28 mouse cellular contexts compared by ENCODE assay signal in the genomic region with DNA sequence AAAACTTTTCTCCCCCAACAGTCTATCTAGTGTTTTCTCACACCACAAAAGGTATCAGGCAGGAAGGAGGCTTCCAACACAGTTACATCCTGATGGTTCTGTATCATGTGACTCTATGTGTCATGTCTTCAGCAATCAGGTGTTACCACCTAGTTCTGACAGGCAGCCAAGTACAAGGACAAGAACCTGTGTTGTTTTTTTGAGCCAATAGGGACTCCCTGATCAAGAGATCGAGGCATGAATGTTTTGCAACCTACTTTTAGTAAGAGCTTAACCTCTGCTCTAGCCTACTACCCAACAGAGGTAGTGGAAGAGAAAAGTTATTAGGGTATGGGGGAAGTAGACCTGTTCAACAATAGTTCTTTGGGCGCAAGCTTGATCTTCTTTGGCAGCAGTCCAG. TPM values are rescaled to one million over a fixed set of nuclear protein-coding genes. Genes with fewer than 3 reads are reported as not detected.
DNase-seq lines count a peak whose midpoint lies in the region; ATAC-seq and TF ChIP-seq lines count a peak whose summit lies in the region.
"Had no signal": no experiment of that assay in that cellular context is flagged by ENCODE, and none has a peak within 500 bp of the region (broad histone marks: within the 10 kb centered on the region; RNA-seq: fewer than 3 reads in every experiment).

No protein-coding gene starts in this region.

- intact Hi-C loops in heart, postnatal 10 days (cut with DNase I) = no loop called here

- TF ChIP-seq CTCF in MEL (IDR thresholded peaks at IDR 0.05 in 2 of 3, conservative IDR thresholded peaks at IDR 0.05 in 1 of 3; ENCODE audit: control insufficient read depth in 1 of 3, insufficient read depth in 1 of 3, low read depth in 2 of 3, low read length in 3 of 3, poor library complexity in 1 of 3, severe bottlenecking in 1 of 3) = no peak
- TF ChIP-seq CTCF in layer of hippocampus, adult 2 months (conservative IDR thresholded peaks at IDR 0.05) = no peak
- TF ChIP-seq CTCF in lung, adult 2 months (IDR thresholded peaks at IDR 0.05; ENCODE audit: insufficient read depth, low read length) = no peak

- no peaks in the 10 kb centered on the region for H3K27me3 ChIP-seq in MEL (ENCODE audit: control insufficient read depth in 1 of 2, insufficient read depth in 2 of 2, low read length in 2 of 2)
- H3K27me3 ChIP-seq: CH12.LX, Patski had no signal

- no peak for TF ChIP-seq POLR2A in MEL (IDR thresholded peaks at IDR 0.05; ENCODE audit: control insufficient read depth in 1 of 2, insufficient read depth in 1 of 2, low read depth in 1 of 2, low read length in 2 of 2, poor library complexity in 1 of 2)
- no peak for TF ChIP-seq POLR2A in lung, adult 2 months (IDR thresholded peaks at IDR 0.05; ENCODE audit: borderline replicate concordance, extremely low read depth, low read depth, low read length)

- no peak overlapping the region for H3K27ac ChIP-seq in MEL (ENCODE audit: control insufficient read depth, low read depth, low read length)
- H3K27ac ChIP-seq in layer of hippocampus, adult 2 months = no peak overlapping the region

- ATAC-seq in granulocyte monocyte progenitor cell, adult 5-6 weeks (replicated peaks; ENCODE audit: poor library complexity, severe bottlenecking) = no peak
- ATAC-seq: activated CD4-positive, CD25-positive, alpha-beta regulatory T cell, adult 4 months; CD4-positive, CD25-positive, alpha-beta regulatory T cell, adult 4 months; Patski had no signal

- no peak overlapping the region for H3K4me3 ChIP-seq in MEL (ENCODE audit: control insufficient read depth in 1 of 2, insufficient read depth in 1 of 2, low read depth in 2 of 2, low read length in 2 of 2)
- no peak overlapping the region for H3K4me3 ChIP-seq in layer of hippocampus, adult 2 months
- H3K4me3 ChIP-seq in lung, adult 2 months (replicated peaks; ENCODE audit: extremely low read depth, low read depth, low read length) = no peak overlapping the region

- no peaks in the 10 kb centered on the region for H3K36me3 ChIP-seq in MEL (ENCODE audit: control insufficient read depth in 1 of 2, insufficient read depth in 2 of 2, low read length in 2 of 2)
- H3K36me3 ChIP-seq: G1E had no signal

- peak; percentile 12 for DNase-seq in heart, adult 11 months
- no peak for DNase-seq in heart, postnatal 10 days
- DNase-seq in MEL (ENCODE audit: low read depth, low spot score) = peak; percentile 4
- DNase-seq in fat pad, adult 2 months (ENCODE audit: extremely low read depth, low read depth, low spot score) = peak; percentile 93
- peak; percentile 87 for DNase-seq in gonadal fat pad, adult 2 months (ENCODE audit: low read depth)
- no peak for DNase-seq in layer of hippocampus, adult 2 months (ENCODE audit: low spot score in 2 of 2)
- no peak for DNase-seq in lung, adult 2 months
- DNase-seq: adrenal gland, adult 2 months; adrenal gland, adult 8-10 months; adrenal gland, postnatal 10 days; adrenal gland, postnatal 14 days; adrenal gland, postnatal 25 days; adrenal gland, postnatal 36 days; B cell, adult 2 months; cerebellum, adult 11 months; cerebellum, adult 11-12 months; cerebellum, adult 18-20 months had no signal

- 0 out of 4 replicates have a peak, but pooled peaks cover 0 to 3% of the 10 kb centered on the region in 2 experiments for H3K4me1 ChIP-seq in MEL (ENCODE audit: control insufficient read depth in 1 of 2, insufficient read depth in 2 of 2, low read length in 2 of 2)
- no peaks in the 10 kb centered on the region for H3K4me1 ChIP-seq in lung, adult 2 months (ENCODE audit: control insufficient read depth, insufficient read depth, low read length)

- H3K9me3 ChIP-seq in MEL (replicated peaks; ENCODE audit: insufficient read depth, low read length) = no peaks in the 10 kb centered on the region
- H3K9me3 ChIP-seq: G1E had no signal

- H3K9ac ChIP-seq in MEL (ENCODE audit: control insufficient read depth, low read depth, low read length, poor library complexity, severe bottlenecking) = no peak overlapping the region

- TF ChIP-seq RAD21 in MEL (IDR thresholded peaks at IDR 0.05; ENCODE audit: low read depth, low read length) = no peak

- H3K79me2 ChIP-seq in MEL (ENCODE audit: control insufficient read depth, insufficient read depth, low read length, poor library complexity) = no peaks in the 10 kb centered on the region

- no peak for TF ChIP-seq EP300 in MEL (IDR thresholded peaks at IDR 0.05; ENCODE audit: low read depth in 1 of 2, low read length in 2 of 2)

- 58% methylated on average over 2 of the region's 2 CpGs for WGBS in lung, adult 2 months

TF ChIP-seq in MEL, 35 proteins besides CTCF, POLR2A, EP300 and RAD21:
- no peak for TF ChIP-seq CHD2 (IDR thresholded peaks at IDR 0.05; ENCODE audit: low read length)
- TF ChIP-seq POLR2AphosphoS5 (IDR thresholded peaks at IDR 0.05; ENCODE audit: borderline replicate concordance, low read depth, low read length) = no peak
- TF ChIP-seq USF2 (IDR thresholded peaks at IDR 0.05; ENCODE audit: borderline replicate concordance in 1 of 2, insufficient read depth in 1 of 2, low read depth in 1 of 2, low read length in 2 of 2) = no peak
- no peak for TF ChIP-seq MAX (IDR thresholded peaks at IDR 0.05; ENCODE audit: low read length)
- no peak for TF ChIP-seq MYC (IDR thresholded peaks at IDR 0.05; ENCODE audit: low read depth, low read length)
- TF ChIP-seq RCOR1 (IDR thresholded peaks at IDR 0.05; ENCODE audit: low read depth, low read length) = no peak
- no peak for TF ChIP-seq SIN3A (IDR thresholded peaks at IDR 0.05; ENCODE audit: low read length)
- no peak for TF ChIP-seq GATA1 (IDR thresholded peaks at IDR 0.05; ENCODE audit: low read depth, low read length)
- TF ChIP-seq ZKSCAN1 (IDR thresholded peaks at IDR 0.05; ENCODE audit: low read depth, low read length) = no peak
- TF ChIP-seq TCF12 (IDR thresholded peaks at IDR 0.05; ENCODE audit: low read depth, low read length) = no peak
- no peak for TF ChIP-seq POLR2AphosphoS2 (IDR thresholded peaks at IDR 0.05; ENCODE audit: low read length)
- no peak for TF ChIP-seq ZNF384 (IDR thresholded peaks at IDR 0.05; ENCODE audit: low read depth, low read length)
- TF ChIP-seq ETS1 (IDR thresholded peaks at IDR 0.05; ENCODE audit: low read depth, low read length) = no peak
- no peak for TF ChIP-seq TBP (IDR thresholded peaks at IDR 0.05; ENCODE audit: low read depth, low read length)
- TF ChIP-seq ZMIZ1 (IDR thresholded peaks at IDR 0.05; ENCODE audit: low read depth, low read length) = no peak
- TF ChIP-seq SMC3 (IDR thresholded peaks at IDR 0.05; ENCODE audit: low read depth, low read length) = no peak
- no peak for TF ChIP-seq BHLHE40 (IDR thresholded peaks at IDR 0.05; ENCODE audit: borderline replicate concordance, low read depth, low read length)

RNA-seq across cellular contexts. Expression of a gene that starts 6.6 kb away (rescaled TPM):
- total RNA-seq in heart, postnatal 10 days (2021) = not detected
- not detected in 2 replicates for total RNA-seq in MEL (2012; rRNA removed)
- polyA plus RNA-seq in MEL (2012; ENCODE audit: insufficient read depth in 1 of 2, insufficient read length in 2 of 2, low read depth in 1 of 2, low replicate concordance in 2 of 2, missing spikeins in 1 of 2) = not detected
- 0.04 and 0.06 TPM in 2 replicates for polyA plus RNA-seq in gonadal fat pad, adult 2 months (2012; rRNA removed)
- total RNA-seq in granulocyte monocyte progenitor cell, adult 5-6 weeks (2014; fragmentation: Nextera tagmentation) = not detected in 2 replicates
- not detected in 2 replicates for total RNA-seq in granulocyte monocyte progenitor cell, adult 5-6 weeks (2017)
- total RNA-seq in layer of hippocampus, adult 2 months (2021) = not detected
- polyA plus RNA-seq in lung, adult 2 months (2012; rRNA removed) = not detected in 2 replicates
- total RNA-seq: adrenal gland, adult 18-20 months; adrenal gland, adult 2 months; adrenal gland, adult 8-10 months; adrenal gland, postnatal 10 days; adrenal gland, postnatal 14 days; adrenal gland, postnatal 25 days; adrenal gland, postnatal 36 days; adrenal gland, postnatal 4 days; CH12.LX; ES-E14 had no signal
- polyA plus RNA-seq: activated CD4-positive, CD25-positive, alpha-beta regulatory T cell, adult 4 months; adrenal gland, adult 2 months; brain, embryonic 14.5 days; C2C12; CD4-positive, CD25-positive, alpha-beta regulatory T cell, adult 4 months; G1E; Patski had no signal

Comparison
In these comparisons a context has a peak if more than half of its experiments do, and no peak if none do; other contexts are left out.
1. DNase-seq: peak in heart, adult 11 months (single experiment), MEL (single experiment), fat pad, adult 2 months (single experiment) and gonadal fat pad, adult 2 months (single experiment); none in heart, postnatal 10 days (0 of 2), layer of hippocampus, adult 2 months (0 of 2) and lung, adult 2 months (single experiment).